Mouse (Mus musculus) MEL (cell line): ENCODE measurements at regions not wholly inside any gene's neighbourhood (a gene's known extent, or its start where the extent isn't known, plus 50 kb on each side); places are given as distances from the start of the nearest gene placed in this dataset.
"Not testable (repeated sequence)": the region's sequence is repeated elsewhere in the genome, so short reads cannot be mapped to it uniquely, and the experiment has no call there.

Experiments
- CHD1 ChIP-seq: IDR thresholded peaks from 2 replicates; pipeline ENCODE4 v1.6.1; 2012; ENCODE audit warnings: low read depth, mild to moderate bottlenecking, inconsistent platforms, low read length, improper control_type of control experiment
- HCFC1 ChIP-seq: IDR thresholded peaks from 2 replicates; pipeline ENCODE4 v1.6.1; 2012; ENCODE audit warnings: low read depth, mild to moderate bottlenecking, inconsistent platforms, low read length, improper control_type of control experiment, moderate library complexity
- KAT2A ChIP-seq: conservative IDR thresholded peaks from 2 replicates; pipeline ENCODE4 v1.6.1; 2012; ENCODE audit warnings: low read depth, low read length, improper control_type of control experiment, inconsistent platforms
- POLR2A ChIP-seq, 2 experiments: IDR thresholded peaks; 2 replicates each; pipeline ENCODE4 v1.6.1; 2011 to 2012; ENCODE audit warnings: low read length in 2 of 2, mild to moderate bottlenecking in 2 of 2, control low read depth in 1 of 2, improper control_type of control experiment in 1 of 2, low read depth in 1 of 2, moderate library complexity in 1 of 2; ENCODE audit not compliant: control insufficient read depth in 1 of 2, insufficient read depth in 1 of 2, poor library complexity in 1 of 2
- TAL1 ChIP-seq: IDR thresholded peaks from 2 replicates; pipeline ENCODE4 v1.6.1; 2012; ENCODE audit warnings: mild to moderate bottlenecking, inconsistent platforms, low read length, moderate library complexity, mixed read lengths
- ZC3H11A ChIP-seq: IDR thresholded peaks from 2 replicates; pipeline ENCODE4 v1.6.1; 2012; ENCODE audit warnings: low read depth, mild to moderate bottlenecking, inconsistent platforms, low read length, improper control_type of control experiment

- TF ChIP-seq HCFC1; POLR2A (IDR thresholded peaks at IDR 0.05; ENCODE audit: control insufficient read depth in 1 of 2, insufficient read depth in 1 of 2, low read depth in 1 of 2, low read length in 2 of 2, poor library complexity in 1 of 2); TAL1; KAT2A; CHD1; ZC3H11A: not testable (repeated sequence)
These were observed 110.5 kb upstream of the Zranb2 start for GRCm38 (mm10) chr3:157423447-157423846.
